Mouse (Mus musculus) megakaryocyte, embryonic 14.5 days (primary cell): ENCODE results near the gene Mbd5.

Source experiments
- FLI1 ChIP-seq: IDR thresholded peaks from 2 replicates; pipeline ENCODE4 v1.6.1; 2012; ENCODE audit warnings: low read length, inconsistent platforms, mixed read lengths
- GATA1 ChIP-seq: IDR thresholded peaks from 3 replicates; pipeline ENCODE4 v1.6.1; 2012; ENCODE audit warnings: mixed read lengths, low read length, inconsistent platforms, borderline replicate concordance

DNA sequence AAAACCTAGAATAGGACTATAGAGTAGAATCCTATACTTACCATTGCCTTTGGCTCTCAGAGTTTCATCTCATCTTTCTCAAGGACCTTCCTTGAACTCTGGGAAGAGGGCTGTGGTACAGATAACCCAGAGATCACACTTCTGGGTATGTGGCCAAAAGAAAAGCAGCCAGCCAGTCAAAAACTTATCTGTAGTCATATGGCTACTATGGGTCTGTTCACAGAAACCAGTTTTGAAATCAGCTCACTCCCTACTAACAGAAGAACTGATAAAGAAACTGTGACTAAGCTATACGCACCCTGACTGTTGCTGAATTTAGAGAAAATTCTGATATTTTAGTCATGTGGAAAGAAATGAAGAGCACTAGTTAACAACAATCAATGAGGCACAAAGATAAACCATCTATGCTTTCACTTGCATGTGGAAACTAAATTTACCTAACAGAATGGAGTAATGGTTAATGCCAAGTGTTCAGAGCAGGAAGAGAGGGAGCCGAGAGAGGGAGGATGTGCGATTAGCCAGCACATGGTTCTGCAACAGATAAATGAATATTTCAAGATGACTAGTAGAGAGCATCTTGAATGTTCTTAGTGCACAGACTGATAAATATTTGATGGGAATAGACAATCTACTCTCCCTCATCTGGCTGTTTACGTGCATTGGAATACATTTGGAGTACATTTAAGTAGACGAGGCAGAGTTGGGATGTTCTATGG lies 211.1 kb downstream of the Mbd5 start:
- no peak for TF ChIP-seq GATA1
- TF ChIP-seq FLI1: no peak
